Mouse (Mus musculus): Measurements from ENCODE around the gene Cacna1i. TPM values are rescaled to one million over a fixed set of nuclear protein-coding genes. Genes with fewer than 3 reads are reported as not detected.

Cacna1i gene
- polyA plus RNA-seq, 1 experiment from 2014 or later, result 0.02 TPM

DNA sequence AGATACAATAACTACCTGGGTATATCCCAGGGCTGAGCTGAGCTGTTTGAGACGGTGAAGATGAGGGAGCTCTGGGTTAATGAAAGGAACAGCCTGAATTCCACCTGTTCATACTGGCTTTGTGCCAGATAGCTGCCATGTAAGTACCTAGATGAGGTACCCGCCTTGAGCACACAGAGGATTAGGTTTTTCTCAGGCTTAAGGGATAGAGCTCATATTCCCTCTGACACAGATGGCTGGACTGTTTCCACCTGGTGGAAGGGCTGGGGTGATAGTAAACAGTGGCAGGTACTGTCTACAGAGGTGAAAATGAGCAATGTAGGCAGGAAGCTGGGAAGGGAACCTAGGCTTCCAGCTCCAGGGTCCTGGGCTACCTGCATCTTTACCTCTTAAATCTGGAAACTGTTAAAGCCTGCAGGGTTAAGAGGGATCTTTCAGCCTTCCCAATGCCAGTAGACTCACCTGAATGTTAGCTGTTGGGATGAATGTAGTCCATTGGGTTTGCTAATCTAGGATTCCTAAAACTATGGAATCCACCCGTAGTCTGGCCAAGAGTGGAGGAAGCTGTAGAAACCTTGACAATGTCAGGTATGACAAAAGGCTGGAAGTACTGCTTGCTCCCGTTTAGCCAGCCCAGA, 29.3 kb upstream of the Cacna1i start:
- Histone ChIP-seq H3K9ac (peak overlapping the region; percentile 100), H3K9me3 (replicated peaks) (no peaks in the 10 kb centered on the region), H3K4me1 (peaks cover 77% of the 10 kb centered on the region), H3K4me3 (peak overlapping the region; percentile 98), H3K27ac (peak overlapping the region; percentile 99), H3K4me2 (peak overlapping the region; percentile 85), H3K36me3 (peaks cover 78% of the 10 kb centered on the region), H3K27me3 (replicated peaks) (no peaks in the 10 kb centered on the region)
- 31% methylated on average over 4 of the region's 4 CpGs for WGBS (ENCODE audit: insufficient replicate concordance)
- no peak for ATAC-seq

DNA sequence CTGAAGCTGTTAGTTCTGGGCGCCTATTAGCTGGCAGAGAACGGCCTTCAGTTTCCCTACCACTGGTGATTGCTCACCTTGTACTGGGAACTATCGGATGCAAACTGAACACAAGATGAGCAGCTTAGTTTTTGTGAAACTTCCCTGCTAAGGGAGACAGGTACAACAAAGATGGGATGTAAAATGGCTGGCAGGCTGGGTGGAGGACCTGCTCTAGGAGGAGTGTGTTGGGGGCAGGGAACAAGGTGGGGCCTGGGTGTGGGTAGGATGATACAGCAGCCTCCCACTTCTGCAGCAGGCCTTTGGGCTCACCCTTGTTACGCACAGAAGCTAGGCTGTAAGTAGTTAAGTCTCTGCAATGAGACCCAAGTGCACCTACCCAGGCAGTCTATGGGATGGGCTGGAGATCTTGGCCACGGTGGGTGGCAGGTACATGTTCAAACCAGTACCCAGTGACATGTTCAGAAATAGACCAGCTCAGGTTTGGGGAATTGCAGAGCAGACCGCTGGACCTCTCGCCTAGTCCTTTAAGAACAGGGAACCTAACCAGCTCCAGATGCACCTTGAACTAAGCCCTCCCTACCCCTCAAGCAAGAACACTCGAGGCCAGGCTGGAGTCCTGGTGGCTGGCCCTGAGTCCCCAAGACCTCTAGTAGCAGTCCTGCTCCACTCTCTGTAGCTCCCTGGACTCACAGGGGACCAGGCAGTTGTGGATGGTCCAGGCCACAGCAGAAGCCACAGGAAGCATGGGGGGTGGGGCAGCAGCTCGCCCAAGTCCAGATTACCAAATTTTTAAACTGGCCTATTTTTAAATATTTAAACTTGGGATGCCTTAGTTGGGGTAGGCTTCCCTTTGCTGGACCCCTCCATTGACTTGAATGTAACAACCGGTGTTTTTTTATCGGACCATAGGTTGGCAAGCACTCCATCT, 28.5 kb upstream of the Cacna1i start:
- Histone ChIP-seq H3K36me3 (peaks cover 73% of the 10 kb centered on the region), H3K4me2 (peak overlapping the region; percentile 85), H3K4me3 (peak overlapping the region; percentile 98), H3K27me3 (replicated peaks) (no peaks in the 10 kb centered on the region), H3K27ac (peak overlapping the region; percentile 99), H3K4me1 (peaks cover 77% of the 10 kb centered on the region), H3K9me3 (replicated peaks) (no peaks in the 10 kb centered on the region), H3K9ac (peak overlapping the region; percentile 100)
- 35% methylated on average over 11 of the region's 11 CpGs for WGBS (ENCODE audit: insufficient replicate concordance)
- ATAC-seq, result peak; percentile 79

DNA sequence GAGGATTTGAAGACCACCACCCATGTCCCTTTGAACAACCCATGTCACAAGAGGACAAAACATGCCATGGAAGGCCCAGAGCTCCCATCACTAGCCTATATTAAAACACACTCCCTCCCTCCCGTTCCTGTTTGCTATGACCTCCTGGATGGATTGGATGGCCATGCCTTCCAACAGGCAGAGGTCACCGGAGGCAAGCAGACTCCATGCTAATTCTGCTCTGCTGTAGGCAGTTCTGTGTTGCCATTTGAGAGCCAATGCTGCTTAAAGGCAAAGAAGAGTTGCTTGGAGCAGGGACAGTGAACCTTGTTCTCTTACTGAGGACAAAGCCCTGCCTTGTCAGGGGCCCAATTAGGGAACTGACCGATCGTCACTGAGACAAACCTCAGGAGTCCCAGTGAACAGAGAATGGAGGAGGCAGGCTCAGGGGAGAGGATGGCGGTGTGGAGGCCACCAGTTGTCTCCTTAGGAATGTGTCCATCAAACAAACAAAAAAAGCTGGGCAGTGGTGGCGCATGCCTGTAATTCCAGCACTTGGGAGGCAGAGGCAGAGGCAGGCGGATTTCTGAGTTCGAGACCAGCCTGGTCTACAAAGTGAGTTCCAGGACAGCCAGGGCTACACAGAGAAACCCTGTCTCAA, 27.5 kb upstream of the Cacna1i start:
- H3K27ac ChIP-seq, result peak overlapping the region; percentile 99
- peak overlapping the region; percentile 85 for H3K4me2 ChIP-seq
- ATAC-seq, result no peak
- no peaks in the 10 kb centered on the region for H3K27me3 ChIP-seq (replicated peaks)
- H3K9me3 ChIP-seq (replicated peaks), result no peaks in the 10 kb centered on the region
- WGBS (ENCODE audit: insufficient replicate concordance), result 83% methylated on average over 8 of the region's 8 CpGs
- H3K4me1 ChIP-seq, result peaks cover 70% of the 10 kb centered on the region
- peaks cover 70% of the 10 kb centered on the region for H3K36me3 ChIP-seq
- H3K4me3 ChIP-seq, result no peak overlapping the region
- H3K9ac ChIP-seq, result peak overlapping the region; percentile 100; the same call in 1 of the 2 replicates

DNA sequence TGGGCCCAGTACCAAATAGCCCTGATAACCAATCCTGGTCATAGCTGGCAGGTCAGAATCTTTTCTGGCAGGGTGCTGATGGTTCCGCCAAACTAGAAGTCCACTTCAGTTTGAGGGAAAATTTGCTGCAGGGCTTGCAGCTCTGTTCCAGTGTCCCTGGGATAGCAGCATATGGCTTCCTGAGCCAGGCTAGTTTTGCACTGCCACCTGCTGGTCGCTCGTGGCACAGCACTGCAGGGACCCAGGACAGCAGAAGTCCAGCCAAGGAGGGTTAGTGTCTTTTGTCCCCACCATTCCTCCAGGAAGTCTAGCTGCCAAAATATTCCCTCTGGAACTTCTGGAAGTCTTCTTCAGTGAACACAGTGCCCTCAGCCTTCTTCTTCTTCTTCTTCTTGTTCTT, 26.4 kb upstream of the Cacna1i start:
- 12% methylated on average over 3 of the region's 3 CpGs for WGBS (ENCODE audit: insufficient replicate concordance)
- Histone ChIP-seq H3K9me3 (replicated peaks) (no peaks in the 10 kb centered on the region), H3K36me3 (peaks cover 70% of the 10 kb centered on the region), H3K4me1 (peaks cover 72% of the 10 kb centered on the region), H3K4me3 (no peak overlapping the region), H3K9ac (no peak overlapping the region), H3K27ac (peak overlapping the region; percentile 99; the same call in 1 of the 2 replicates), H3K27me3 (replicated peaks) (no peaks in the 10 kb centered on the region), H3K4me2 (no peak overlapping the region)
- ATAC-seq, result no peak

DNA sequence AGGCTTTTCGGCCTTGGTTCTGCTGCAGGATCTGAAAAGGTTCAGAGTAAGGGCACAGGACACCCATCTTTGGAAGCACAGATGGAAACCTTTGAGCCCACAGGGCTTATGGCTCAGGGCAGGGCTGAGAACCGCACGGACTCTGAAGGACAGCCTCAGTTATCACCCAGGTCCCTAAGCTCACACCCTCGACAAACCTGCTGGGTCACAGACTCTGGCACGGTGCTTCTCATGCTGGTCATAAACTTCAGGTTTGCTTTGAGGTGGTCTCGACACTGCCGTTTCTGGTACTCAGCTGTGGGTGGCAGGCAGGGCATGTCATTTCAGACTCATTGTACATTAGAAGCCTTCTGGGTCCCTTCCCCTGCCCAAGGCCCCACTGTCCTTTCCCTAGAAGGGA, 25.9 kb upstream of the Cacna1i start:
- Histone ChIP-seq H3K4me3 (no peak overlapping the region), H3K27me3 (replicated peaks) (no peaks in the 10 kb centered on the region), H3K27ac (peak overlapping the region; percentile 17; the same call in 1 of the 2 replicates), H3K9me3 (replicated peaks) (no peaks in the 10 kb centered on the region), H3K4me2 (no peak overlapping the region), H3K9ac (no peak overlapping the region), H3K4me1 (peaks cover 72% of the 10 kb centered on the region), H3K36me3 (peaks cover 67% of the 10 kb centered on the region)
- ATAC-seq, result no peak
- 73% methylated on average over 7 of the region's 7 CpGs for WGBS (ENCODE audit: insufficient replicate concordance)

DNA sequence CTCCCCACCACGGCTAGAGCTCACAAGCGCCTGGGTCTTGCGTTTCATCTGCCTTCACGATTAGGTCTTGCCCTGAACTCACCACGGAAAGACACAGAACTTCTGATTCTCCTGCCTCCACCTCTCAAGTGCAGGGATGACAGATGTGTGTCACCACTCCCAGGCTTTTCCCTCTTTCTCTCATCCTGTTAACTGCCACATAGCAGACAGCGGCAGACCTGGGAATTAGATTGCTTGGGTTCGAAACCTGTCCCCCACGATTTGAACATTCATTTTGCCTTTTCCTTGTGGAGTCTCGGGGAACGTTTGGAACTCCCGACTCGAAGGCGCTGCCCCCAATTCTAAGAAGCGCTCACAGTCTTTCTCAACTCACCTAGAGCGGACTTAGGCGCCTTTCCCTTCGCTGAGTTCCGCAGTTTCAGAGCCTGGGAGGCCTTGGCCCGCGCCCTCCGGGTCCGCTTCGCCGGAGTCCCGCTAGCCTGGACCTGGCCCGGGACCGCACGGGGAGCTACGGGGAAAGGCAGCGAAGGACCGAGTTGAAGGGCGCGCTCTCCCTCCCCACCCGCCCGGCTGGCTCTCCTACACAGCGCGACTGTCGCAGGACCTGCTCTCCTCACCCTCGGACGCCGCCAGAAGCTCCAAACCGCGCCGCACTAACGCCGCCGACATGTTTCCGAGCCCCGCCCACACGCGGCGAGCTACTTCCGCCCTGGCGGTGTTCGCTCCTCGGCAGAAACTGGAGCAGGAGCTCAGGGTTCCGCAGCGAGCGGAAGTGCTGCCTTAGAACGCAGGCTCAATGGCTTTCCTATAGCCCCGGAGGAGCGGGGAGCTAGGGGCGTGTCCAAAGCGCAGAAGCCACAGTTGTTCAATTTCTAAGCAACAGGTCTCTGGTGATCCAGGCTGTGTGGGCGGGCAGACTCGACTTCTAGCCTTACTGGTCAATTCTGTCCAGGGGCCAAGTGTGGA, 23.1 kb upstream of the Cacna1i start, which contains the start of gene Rps19bp1:
Gene Rps19bp1, minus strand, starts transcription at position 706 of the 966 bp plus-strand sequence.
- H3K4me1 ChIP-seq, result peaks cover 46% of the 10 kb centered on the region
- H3K9ac ChIP-seq, result peak within 1 kb of the TSS; percentile 94
- H3K36me3 ChIP-seq, result peaks cover 40% of the 10 kb centered on the region
- H3K27me3 ChIP-seq (replicated peaks), result 0 out of 2 replicates have a peak, but pooled peaks cover 2% of the 10 kb centered on the region
- no peaks in the 10 kb centered on the region for H3K9me3 ChIP-seq (replicated peaks)
- ATAC-seq, result peak; percentile 92
- peak within 1 kb of the TSS; percentile 95 for H3K4me3 ChIP-seq
- H3K4me2 ChIP-seq, result peak within 1 kb of the TSS; percentile 91
- WGBS (ENCODE audit: insufficient replicate concordance), result under 1% methylated on average over 66 of the region's 66 CpGs
- peak within 1 kb of the TSS; percentile 81 for H3K27ac ChIP-seq

DNA sequence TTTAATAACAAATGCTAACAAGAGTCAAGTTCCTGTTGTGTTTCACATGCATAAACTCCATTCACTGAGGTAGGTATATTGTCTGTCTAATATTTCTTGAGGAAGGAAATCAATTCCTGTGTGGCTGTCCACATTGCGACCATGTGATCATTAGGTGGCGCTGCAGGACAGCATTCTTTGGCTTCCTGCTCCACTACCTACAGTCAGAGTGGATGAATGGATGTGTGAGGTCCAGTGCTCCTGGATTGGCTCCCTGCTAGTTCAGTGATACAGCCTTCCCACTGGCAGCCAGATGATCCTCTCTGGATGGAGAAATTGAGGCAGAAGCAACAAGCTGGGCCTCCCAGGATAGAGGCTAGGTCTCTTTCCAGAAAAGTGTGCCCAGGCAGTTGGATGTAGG, 20.8 kb upstream of the Cacna1i start:
- Histone ChIP-seq H3K27me3 (replicated peaks) (0 out of 2 replicates have a peak, but pooled peaks cover 3% of the 10 kb centered on the region), H3K4me3 (no peak overlapping the region), H3K4me1 (peaks cover 24% of the 10 kb centered on the region), H3K4me2 (no peak overlapping the region), H3K36me3 (peaks cover 16% of the 10 kb centered on the region), H3K9ac (no peak overlapping the region), H3K9me3 (replicated peaks) (peaks cover 6% of the 10 kb centered on the region), H3K27ac (no peak overlapping the region)
- WGBS (ENCODE audit: insufficient replicate concordance), result 1% methylated on average over 2 of the region's 2 CpGs
- no peak for ATAC-seq

DNA sequence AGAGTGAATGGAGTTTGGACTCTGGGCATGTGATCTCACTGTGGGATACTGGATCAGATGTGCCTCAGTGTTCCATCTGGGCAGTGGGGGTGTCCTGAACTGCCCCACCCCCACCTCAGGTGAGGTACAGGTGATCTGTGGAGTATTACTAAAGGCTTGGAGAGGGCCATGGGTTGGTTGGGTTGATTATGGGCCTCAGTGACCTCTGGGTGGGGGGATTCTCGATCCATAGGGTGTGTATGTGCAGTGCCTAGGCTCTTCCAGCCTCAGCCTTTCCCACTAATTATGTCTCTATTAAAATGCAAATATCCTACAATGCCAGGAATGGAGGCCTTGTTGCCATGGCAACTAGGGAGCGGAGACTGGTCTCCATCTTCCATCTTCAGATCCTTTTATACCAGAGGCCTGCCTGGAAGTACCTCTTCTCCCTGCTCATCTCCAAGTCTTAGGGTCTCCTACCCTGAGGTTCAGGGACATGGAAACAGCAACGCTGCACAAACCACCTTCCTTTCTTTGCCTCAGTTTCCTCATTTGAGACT, 15.1 kb upstream of the Cacna1i start:
- peaks cover 31% of the 10 kb centered on the region for H3K27me3 ChIP-seq (replicated peaks)
- H3K27ac ChIP-seq, result no peak overlapping the region
- no peaks in the 10 kb centered on the region for H3K36me3 ChIP-seq
- H3K4me1 ChIP-seq, result no peaks in the 10 kb centered on the region
- ATAC-seq, result no peak
- no peak overlapping the region for H3K9ac ChIP-seq
- 60% methylated on average over 3 of the region's 3 CpGs for WGBS (ENCODE audit: insufficient replicate concordance)
- H3K4me2 ChIP-seq, result no peak overlapping the region
- H3K4me3 ChIP-seq, result no peak overlapping the region
- peaks cover 6% of the 10 kb centered on the region for H3K9me3 ChIP-seq (replicated peaks)

DNA sequence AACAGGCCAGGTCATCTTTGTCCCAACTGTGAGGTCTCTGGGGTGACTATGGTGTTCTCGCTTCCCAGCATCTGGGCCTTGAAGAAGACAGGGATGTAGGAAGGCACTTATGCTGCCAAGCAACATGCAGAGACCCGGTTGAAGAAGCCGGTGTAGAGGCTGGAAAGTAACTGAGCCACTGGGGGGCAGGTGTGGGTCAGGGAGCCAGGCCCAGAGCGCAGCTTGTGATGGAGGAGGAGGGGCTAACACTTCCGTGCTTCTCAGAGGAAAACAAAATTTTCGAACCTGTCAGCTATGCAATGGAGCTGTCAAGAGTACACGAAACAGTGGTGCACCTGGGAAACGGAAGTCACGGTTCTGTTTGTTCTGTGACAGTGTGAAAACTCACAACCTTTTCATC, 9.9 kb upstream of the Cacna1i start:
- Histone ChIP-seq H3K27me3 (replicated peaks) (peaks cover 57% of the 10 kb centered on the region), H3K4me3 (no peak overlapping the region), H3K27ac (no peak overlapping the region), H3K9me3 (replicated peaks) (no peaks in the 10 kb centered on the region), H3K36me3 (no peaks in the 10 kb centered on the region), H3K4me1 (no peaks in the 10 kb centered on the region), H3K4me2 (no peak overlapping the region), H3K9ac (no peak overlapping the region)
- 36% methylated on average over 9 of the region's 9 CpGs for WGBS (ENCODE audit: insufficient replicate concordance)
- ATAC-seq, result no peak

DNA sequence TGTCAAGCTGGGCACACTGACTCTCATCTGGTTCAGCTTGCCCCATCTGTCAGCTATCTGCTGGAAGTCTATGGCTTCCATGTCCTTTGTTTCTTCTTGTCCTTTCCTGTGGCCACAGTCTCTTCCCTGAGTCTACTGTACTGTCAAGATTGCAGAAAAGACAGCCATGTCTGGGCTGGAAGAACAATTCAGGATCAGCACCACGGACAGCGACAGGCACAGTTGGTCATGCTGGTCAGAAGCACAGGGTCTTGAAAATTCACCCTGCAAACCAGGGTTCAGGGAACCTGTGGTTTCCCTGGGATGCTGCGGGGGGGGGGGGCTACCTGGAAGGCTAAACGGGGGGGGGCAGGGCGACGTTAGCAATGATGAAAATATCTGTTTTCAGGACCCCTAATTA, 9.4 kb upstream of the Cacna1i start:
- H3K9me3 ChIP-seq (replicated peaks), result no peaks in the 10 kb centered on the region
- no peak overlapping the region for H3K4me2 ChIP-seq
- no peak overlapping the region for H3K9ac ChIP-seq
- ATAC-seq, result no peak
- no peak overlapping the region for H3K27ac ChIP-seq
- no peaks in the 10 kb centered on the region for H3K4me1 ChIP-seq
- WGBS (ENCODE audit: insufficient replicate concordance), result 0% methylated on average over 6 of the region's 6 CpGs
- no peak overlapping the region for H3K4me3 ChIP-seq
- H3K27me3 ChIP-seq (replicated peaks), result peaks cover 62% of the 10 kb centered on the region
- H3K36me3 ChIP-seq, result no peaks in the 10 kb centered on the region
